Mouse (Mus musculus) ES-E14 (cell line): ENCODE measurements at regions not wholly inside any gene's neighbourhood (a gene's known extent, or its start where the extent isn't known, plus 50 kb on each side); places are given as distances from the start of the nearest gene placed in this dataset.

ENCODE experiments used
- CHD2 ChIP-seq: IDR thresholded peaks from 2 replicates; pipeline ENCODE4 v1.6.1; 2014; ENCODE audit warnings: mild to moderate bottlenecking, low read depth, low read length, inconsistent platforms
- ZNF384 ChIP-seq: IDR thresholded peaks from 2 replicates; pipeline ENCODE4 v1.6.1; 2012; ENCODE audit warnings: low read depth, low read length, inconsistent platforms

GRCm38 (mm10) chr3:149386027-149386426 is 395.7 kb upstream of the Adgrl2 start:
- TF ChIP-seq CHD2, result no peak
- no peak for TF ChIP-seq ZNF384
